Mouse (Mus musculus) neutrophil, adult 59 days (primary cell): Measurements from ENCODE around the gene Maz. TPM values are rescaled to one million over a fixed set of nuclear protein-coding genes. Genes with fewer than 3 reads are reported as not detected.

Experiments used
- total RNA-seq, 2 experiments: library from RNA; stranded (reverse); gene quantifications; 1 replicate in 1 of 2; 2 replicates in 1 of 2; pipeline ENCODE4 v1.2.4; 2023

Maz gene
- total RNA-seq: 100 to 1,000 TPM; 181 to 187 TPM

GRCm38 (mm10) chr7:127026984-127027726 is at the start of gene Maz:
TSS of gene Maz (minus strand) at chr7:127027037.

DNA sequence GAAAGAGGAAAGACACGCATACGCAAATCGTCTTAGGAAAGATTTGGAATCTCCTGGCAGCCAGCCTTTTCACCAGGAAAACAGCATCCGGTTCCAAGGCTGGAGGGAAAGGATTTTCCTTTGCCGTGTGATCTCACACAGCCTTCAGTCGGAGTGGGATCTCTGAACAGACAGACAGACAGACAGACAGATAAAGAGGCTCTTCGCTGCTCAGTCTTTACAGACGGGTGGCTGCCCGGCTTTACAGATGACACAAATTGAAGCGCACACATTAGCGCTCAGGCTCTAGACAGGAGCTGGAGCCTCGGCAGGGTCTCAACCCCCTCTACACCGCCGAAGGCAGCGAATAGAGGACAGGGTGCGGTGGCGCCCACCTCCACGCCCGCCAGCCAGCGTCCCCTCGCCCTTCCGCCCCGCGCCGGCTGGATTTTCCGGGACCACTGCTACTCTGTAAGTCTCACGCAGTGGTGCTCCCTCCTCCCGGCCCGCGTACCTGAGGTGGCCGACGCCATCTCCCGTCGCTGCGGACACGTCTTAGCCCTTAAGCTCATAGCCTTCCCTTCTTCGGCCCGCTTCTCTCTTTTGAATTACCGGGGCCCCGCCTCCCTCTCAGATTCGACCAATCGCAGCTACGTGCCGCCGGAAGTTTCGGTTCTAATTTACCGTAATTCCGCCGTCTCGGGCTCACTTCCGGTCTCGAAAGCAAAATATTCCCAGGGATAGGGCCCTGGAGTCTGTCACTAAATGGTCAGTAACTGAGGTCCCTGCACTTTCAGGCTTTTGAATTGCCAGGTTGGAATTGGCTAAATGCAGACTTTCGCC is 15.2 kb upstream of the Maz start, which contains the start of gene Kif22:
TSS of gene Kif22 (minus strand) at position 621 of the 822 bp plus-strand sequence.

DNA sequence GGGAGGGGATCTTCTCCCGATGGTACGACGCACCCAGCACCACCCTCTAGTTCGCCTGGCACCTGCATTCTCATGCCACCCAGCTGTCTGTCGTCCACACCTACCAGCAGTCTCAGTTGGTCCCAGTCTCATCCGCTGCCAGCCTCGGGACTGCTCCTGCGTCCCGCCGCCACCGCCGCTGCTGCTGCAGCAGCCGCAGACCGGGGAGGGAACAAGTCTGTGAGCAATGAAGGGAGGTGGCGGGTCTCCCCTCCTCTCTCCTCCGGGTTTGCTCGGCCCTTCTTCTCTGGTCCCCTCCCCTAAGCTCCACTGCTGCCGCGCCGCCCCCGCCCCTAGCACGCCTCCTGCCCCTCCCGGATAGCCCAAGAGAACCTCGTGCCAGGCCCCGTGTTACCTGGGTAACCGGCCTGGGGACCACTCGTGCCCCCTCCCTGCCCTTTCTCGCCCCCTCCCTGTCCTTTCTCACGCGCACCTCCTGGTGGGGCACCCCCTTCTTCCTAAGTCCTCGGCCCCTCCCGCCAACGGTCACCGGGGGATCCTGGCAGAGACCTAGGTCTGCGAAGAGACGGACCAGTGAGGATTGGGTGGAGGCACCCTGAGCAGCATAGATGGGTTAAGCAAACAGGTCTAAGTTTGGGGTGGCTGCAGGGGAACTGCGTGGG is 5.8 kb downstream of the Maz start, which contains the start of the genes Gm42742 and Prrt2:
TSS of gene Gm42742 (minus strand) at position 197 of the 662 bp plus-strand sequence.
TSS of gene Prrt2 (minus strand) at position 311 of the 662 bp plus-strand sequence.

DNA sequence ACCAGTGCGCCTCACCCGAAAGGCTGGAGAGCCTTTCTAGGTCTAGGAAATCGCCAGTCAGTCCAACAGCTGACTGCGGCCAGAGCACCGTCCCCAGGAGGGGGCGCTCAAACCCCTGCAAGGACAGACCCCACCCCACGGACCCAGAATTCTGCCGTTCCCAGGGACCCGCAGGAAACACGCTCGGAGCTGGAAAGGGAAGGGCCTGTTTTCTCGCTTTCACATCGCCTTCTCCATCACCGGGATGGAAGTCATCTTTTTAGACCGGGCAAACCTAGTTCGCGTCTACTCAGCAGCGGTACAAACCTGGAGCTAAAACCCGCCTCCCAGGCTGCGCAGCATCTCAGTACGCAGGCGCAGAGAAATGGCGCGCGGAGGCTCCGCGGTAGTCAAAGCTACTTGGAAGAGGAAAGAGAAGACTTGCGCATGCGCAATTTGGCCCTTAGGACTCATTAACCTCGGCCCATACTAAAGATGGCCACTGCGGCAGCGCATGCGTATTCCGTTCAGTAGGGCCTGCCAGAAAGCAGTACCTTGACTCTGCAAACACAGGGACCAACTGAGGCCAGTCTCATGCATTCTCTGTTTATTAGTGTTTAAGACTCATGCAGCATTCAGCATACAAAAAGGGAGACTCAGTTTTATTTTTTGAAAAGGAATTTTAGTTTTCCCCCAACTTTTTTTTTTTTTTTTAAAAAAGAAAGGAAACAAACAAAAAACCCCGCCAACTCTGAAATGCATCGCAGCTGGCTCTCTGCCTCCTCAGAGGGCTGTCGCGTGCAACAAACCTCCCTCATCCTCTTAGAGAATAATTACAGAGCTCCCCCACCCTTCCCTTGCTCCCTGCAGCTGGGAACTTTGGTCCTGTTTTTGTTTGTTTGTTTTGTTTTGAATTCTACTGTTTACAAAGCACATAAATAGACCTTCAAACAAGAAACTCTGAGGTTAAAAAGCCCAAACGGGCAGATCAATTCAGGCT is 9.6 kb downstream of the Maz start, which contains the start of gene Pagr1a:
TSS of gene Pagr1a (minus strand) at position 382 of the 979 bp plus-strand sequence.

GRCm38 (mm10) chr7:127016481-127016485 is 10.6 kb downstream of the Maz start, which contains the start of gene Pagr1b:
TSS of gene Pagr1b (minus strand) at chr7:127016484.

GRCm38 (mm10) chr7:127014320-127014719 is 12.5 kb downstream of the Maz start, which contains the start of gene Mvp:
TSS of gene Mvp (minus strand) at chr7:127014621.

DNA sequence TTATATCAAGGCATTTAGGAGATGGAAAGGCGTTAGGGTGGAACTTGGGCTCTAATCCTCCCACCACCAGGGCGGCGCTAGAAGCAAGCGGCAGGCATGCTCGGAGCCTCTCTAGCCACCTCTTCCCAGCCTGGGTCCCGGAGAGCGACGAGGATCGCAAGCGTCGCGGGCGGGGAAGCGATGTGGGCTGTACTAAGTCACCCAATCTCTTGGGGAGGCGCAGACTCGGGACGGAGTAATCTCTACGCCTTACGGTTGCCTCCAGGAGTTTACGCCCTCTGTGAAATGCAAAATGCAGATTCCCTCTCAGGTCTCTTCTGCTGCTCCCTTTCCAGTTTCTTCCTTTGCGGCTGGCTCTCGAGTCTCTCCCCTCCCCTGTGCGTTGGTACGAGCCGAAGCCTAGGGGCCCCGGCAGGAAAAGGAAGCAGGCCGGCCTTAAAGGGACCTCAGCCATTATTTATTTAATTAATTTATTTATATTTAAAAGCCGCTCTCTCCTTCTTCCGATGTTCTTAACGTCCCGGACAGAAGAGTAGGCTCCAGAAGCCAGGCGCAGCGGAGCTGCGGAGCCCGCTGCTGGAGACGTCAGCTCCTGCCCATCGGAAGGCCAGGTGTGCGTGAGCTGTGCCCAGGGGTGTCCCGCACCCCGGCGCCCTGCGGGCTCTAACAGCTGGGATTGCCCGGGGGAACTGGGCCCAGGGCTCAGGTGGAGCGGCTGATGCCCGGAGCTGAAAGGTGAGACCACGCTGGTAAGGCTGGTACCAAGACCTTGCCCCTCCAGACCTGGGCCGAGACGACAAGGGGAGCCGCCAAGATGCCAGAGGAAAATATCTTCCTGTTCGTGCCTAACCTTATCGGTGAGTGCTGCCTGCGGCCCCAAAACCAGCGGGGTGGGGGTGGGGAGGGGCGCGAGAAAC is 50.6 kb downstream of the Maz start, which contains the start of gene Cdiptos:
TSS of gene Cdiptos (minus strand) at position 149 of the 917 bp plus-strand sequence.

GRCm38 (mm10) chr7:126975893-126975949 is 51.1 kb downstream of the Maz start, which contains the start of gene Cdipt:
TSS of gene Cdipt (plus strand) at chr7:126975914.

Other genes with a start within 250 kb of the Maz start
- gene Tbx6, start 245.6 kb downstream of the Maz start, total RNA-seq: 1 to 10 TPM; 6.4 to 6.9 TPM
- 100 to 1,000 TPM; 230 to 231 TPM for gene Ppp4c, start 234.5 kb downstream of the Maz start, total RNA-seq
- gene Fam57b, start 229.4 kb downstream of the Maz start, total RNA-seq: not detected
- gene 4930451I11Rik, start 195.4 kb downstream of the Maz start, total RNA-seq: not detected
- gene Doc2a, start 179.6 kb downstream of the Maz start, total RNA-seq: not detected
- 10 to 100 TPM; 35.2 to 41.1 TPM for gene Hirip3, start 165.1 kb downstream of the Maz start, total RNA-seq
- 10 to 100 TPM; 47.1 to 51.6 TPM for gene Ino80e, start 164.7 kb downstream of the Maz start, total RNA-seq
- 10 to 100 TPM; 60.5 to 65.1 TPM for gene Taok2, start 142.3 kb downstream of the Maz start, total RNA-seq
- 10 to 100 TPM; 43.6 to 45.3 TPM for gene Tmem219, start 104.1 kb downstream of the Maz start, total RNA-seq
- 10 to 100 TPM; 19.0 to 20.9 TPM for gene Kctd13, start 98.2 kb downstream of the Maz start, total RNA-seq
- not detected for gene Asphd1, start 77.5 kb downstream of the Maz start, total RNA-seq
- gene Sez6l2, start 76.5 kb downstream of the Maz start, total RNA-seq: 1 to 10 TPM; 1.7 to 1.9 TPM
- gene Cdipt, start 51.1 kb downstream of the Maz start, total RNA-seq: 10 to 100 TPM; 58.6 to 74.2 TPM
- gene Cdiptos, start 50.9 kb downstream of the Maz start, total RNA-seq: 1 to 10 TPM; 1.5 to 1.7 TPM
- gene Mvp, start 12.4 kb downstream of the Maz start, total RNA-seq: 10 to 100 TPM; 40.7 to 54.2 TPM
- gene Pagr1b, start 10.6 kb downstream of the Maz start, total RNA-seq: 1 to 10 TPM; 2.1 to 7.5 TPM
- gene Pagr1a, start 9.7 kb downstream of the Maz start, total RNA-seq: 10 to 100 TPM in 1 of 2 experiments, 1 to 10 TPM in 1; 8.7 to 32.2 TPM
- 10 to 100 TPM in 1 of 2 experiments, under 1 TPM in 1; 0.20 to 34.3 TPM for gene Gm42742, start 5.9 kb downstream of the Maz start, total RNA-seq
- gene Prrt2, start 5.8 kb downstream of the Maz start, total RNA-seq: under 1 TPM in 1 of 2 experiments, not detected in 1; 0.20 TPM
- 10 to 100 TPM; 60.6 to 63.2 TPM for gene Kif22, start 15.4 kb upstream of the Maz start, total RNA-seq
- 1 to 10 TPM in 1 of 2 experiments, under 1 TPM in 1; 0.60 to 1.6 TPM for gene Zg16, start 60.3 kb upstream of the Maz start, total RNA-seq
- 100 to 1,000 TPM; 131 to 144 TPM for gene AI467606, start 64.3 kb upstream of the Maz start, total RNA-seq
- gene Qprt, start 95.2 kb upstream of the Maz start, total RNA-seq: 1 to 10 TPM; 4.2 to 6.3 TPM
- gene Spn, start 110.8 kb upstream of the Maz start, total RNA-seq: 100 to 1,000 TPM; 126 to 127 TPM
- 10 to 100 TPM; 47.7 to 62.5 TPM for gene Cd2bp2, start 169.0 kb upstream of the Maz start, total RNA-seq
- 100 to 1,000 TPM; 123 to 138 TPM for gene Tbc1d10b, start 181.4 kb upstream of the Maz start, total RNA-seq
- gene Mylpf, start 181.9 kb upstream of the Maz start, total RNA-seq: 1 to 10 TPM; 7.7 to 8.4 TPM
- gene Zfp553, start 206.0 kb upstream of the Maz start, total RNA-seq: 1 to 10 TPM; 4.2 to 4.5 TPM
- gene Sept1, start 206.1 kb upstream of the Maz start, total RNA-seq: 100 to 1,000 TPM; 106 to 111 TPM
- 1 to 10 TPM; 5.1 to 5.8 TPM for gene Zfp771, start 217.2 kb upstream of the Maz start, total RNA-seq
- 10 to 100 TPM; 28.7 to 31.2 TPM for gene Dctpp1, start 233.7 kb upstream of the Maz start, total RNA-seq
- 100 to 1,000 TPM; 115 to 120 TPM for gene Sephs2, start 247.0 kb upstream of the Maz start, total RNA-seq